Mouse (Mus musculus) brain, embryonic 18.5 days (tissue): ENCODE measurements at regions not wholly inside any gene's neighbourhood (a gene's known extent, or its start where the extent isn't known, plus 50 kb on each side); places are given as distances from the start of the nearest gene placed in this dataset.

Experiments
- DNase-seq: peaks from one replicate; pipeline ENCODE4 v3.0.0-alpha.2; 2012; ENCODE audit warnings: low read depth, low spot score

GRCm38 (mm10) chr3:41857446-41857845, 115.0 kb downstream of the D3Ertd751e start:
- no peak for DNase-seq

- no peak for DNase-seq
These were observed 120.3 kb downstream of the D3Ertd751e start for GRCm38 (mm10) chr3:41862674-41863073.

- no peak for DNase-seq
These were observed 166.5 kb downstream of the D3Ertd751e start for GRCm38 (mm10) chr3:41908952-41909351.

GRCm38 (mm10) chr3:41913190-41913589, 170.8 kb downstream of the D3Ertd751e start:
- DNase-seq = peak; percentile 6

GRCm38 (mm10) chr3:41939843-41940242, 197.4 kb downstream of the D3Ertd751e start:
- peak; percentile 36 for DNase-seq

GRCm38 (mm10) chr3:41942964-41943363, 200.6 kb downstream of the D3Ertd751e start:
- DNase-seq = no peak

- DNase-seq = no peak
These were observed 207.0 kb downstream of the D3Ertd751e start for GRCm38 (mm10) chr3:41949404-41949803.

- no peak for DNase-seq
These were observed 215.0 kb downstream of the D3Ertd751e start for GRCm38 (mm10) chr3:41957385-41957784.

GRCm38 (mm10) chr3:41960209-41960608, 217.8 kb downstream of the D3Ertd751e start:
- no peak for DNase-seq

GRCm38 (mm10) chr3:41962923-41963322, 220.5 kb downstream of the D3Ertd751e start:
- peak; percentile 14 for DNase-seq

- DNase-seq = no peak
These were observed 264.4 kb downstream of the D3Ertd751e start for GRCm38 (mm10) chr3:42006672-42007265.

GRCm38 (mm10) chr3:42023187-42023586, 280.8 kb downstream of the D3Ertd751e start:
- no peak for DNase-seq

- DNase-seq = no peak
These were observed 297.2 kb downstream of the D3Ertd751e start for GRCm38 (mm10) chr3:42039632-42040031.

GRCm38 (mm10) chr3:42040270-42040812, 297.9 kb downstream of the D3Ertd751e start:
- no peak for DNase-seq

- DNase-seq = no peak
These were observed 298.5 kb downstream of the D3Ertd751e start for GRCm38 (mm10) chr3:42040959-42041358.

- no peak for DNase-seq
These were observed 315.0 kb downstream of the D3Ertd751e start for GRCm38 (mm10) chr3:42057286-42057868.

GRCm38 (mm10) chr3:42065093-42065935, 322.9 kb downstream of the D3Ertd751e start:
- no peak for DNase-seq

- DNase-seq = no peak
These were observed 323.6 kb downstream of the D3Ertd751e start for GRCm38 (mm10) chr3:42065962-42066361.

GRCm38 (mm10) chr3:42067036-42067435, 324.6 kb downstream of the D3Ertd751e start:
- no peak for DNase-seq

GRCm38 (mm10) chr3:42074532-42075287, 332.3 kb downstream of the D3Ertd751e start:
- DNase-seq = peak; percentile 61
